Mouse (Mus musculus) cerebellum, postnatal 4 days (tissue): ENCODE data around the gene Bsg.

ENCODE experiments used
- DNase-seq, 2 experiments: peaks; one replicate each; pipeline ENCODE4 v3.0.0; 2022; ENCODE audit warnings: low spot score in 2 of 2, mixed read lengths in 1 of 2

Bsg gene

GRCm38 (mm10) chr10:79704970-79705360 lies 674 bp downstream of the Bsg start:
- DNase-seq, result no peak

- DNase-seq, result no peak
Observed at GRCm38 (mm10) chr10:79705951-79706350, 1.7 kb downstream of the Bsg start.

- DNase-seq, result no peak
Observed at GRCm38 (mm10) chr10:79706406-79707094, 2.3 kb downstream of the Bsg start.

- DNase-seq, result no peak
Observed at GRCm38 (mm10) chr10:79707162-79707561, 2.9 kb downstream of the Bsg start.

GRCm38 (mm10) chr10:79707759-79708158 lies 3.5 kb downstream of the Bsg start:
- no peak for DNase-seq

GRCm38 (mm10) chr10:79708668-79709067 lies 4.4 kb downstream of the Bsg start:
- DNase-seq, result no peak

- no peak for DNase-seq
Observed at GRCm38 (mm10) chr10:79709307-79709706, 5.0 kb downstream of the Bsg start.

GRCm38 (mm10) chr10:79712029-79712428 lies 7.7 kb downstream of the Bsg start:
- no peak for DNase-seq

- peak; percentile 72 to 83 for DNase-seq
Observed at GRCm38 (mm10) chr10:79712499-79713126, 8.3 kb downstream of the Bsg start.

- DNase-seq, result no peak
Observed at GRCm38 (mm10) chr10:79713163-79713562, 8.9 kb downstream of the Bsg start.

- DNase-seq, result peak in 1 of 2 experiments; percentile 65
Observed at GRCm38 (mm10) chr10:79714996-79715395, 10.7 kb downstream of the Bsg start.

GRCm38 (mm10) chr10:79716254-79716987 lies 12.1 kb downstream of the Bsg start, which contains the start of gene Hcn2:
Gene Hcn2, plus strand, starts transcription at chr10:79716634.
- no peak for DNase-seq

GRCm38 (mm10) chr10:79716988-79717355 lies 12.7 kb downstream of the Bsg start:
- no peak for DNase-seq

- DNase-seq, result no peak
Observed at GRCm38 (mm10) chr10:79717640-79718357, 13.5 kb downstream of the Bsg start.

GRCm38 (mm10) chr10:79721089-79721488 lies 16.8 kb downstream of the Bsg start:
- DNase-seq, result no peak

- no peak for DNase-seq
Observed at GRCm38 (mm10) chr10:79723047-79723446, 18.8 kb downstream of the Bsg start.

GRCm38 (mm10) chr10:79723692-79724091 lies 19.4 kb downstream of the Bsg start:
- no peak for DNase-seq

GRCm38 (mm10) chr10:79726090-79726489 lies 21.8 kb downstream of the Bsg start:
- DNase-seq, result peak in 1 of 2 experiments; percentile 55

GRCm38 (mm10) chr10:79728323-79729249 lies 24.3 kb downstream of the Bsg start:
- no peak for DNase-seq

GRCm38 (mm10) chr10:79729357-79729965 lies 25.2 kb downstream of the Bsg start:
- peak in 1 of 2 experiments; percentile 50 for DNase-seq

- no peak for DNase-seq
Observed at GRCm38 (mm10) chr10:79732500-79732899, 28.2 kb downstream of the Bsg start.
